Comparison of ENCODE assay signal across 9 mouse cellular contexts in genomic region chr2:71980771-71981342, GRCm38 (mm10). TPM values are rescaled to one million over a fixed set of nuclear protein-coding genes. Genes with fewer than 3 reads are reported as not detected.
DNase-seq lines count a peak whose midpoint lies in the region; ATAC-seq and TF ChIP-seq lines count a peak whose summit lies in the region.
"Had no signal": no experiment of that assay in that cellular context is flagged by ENCODE, and none has a peak within 500 bp of the region (broad histone marks: within the 10 kb centered on the region; RNA-seq: fewer than 3 reads in every experiment).

TSS of gene Rapgef4 (plus strand) at chr2:71981240.

- peaks cover 16% of the 10 kb centered on the region for H3K4me1 ChIP-seq in midbrain, embryonic 16.5 days (ENCODE audit: control insufficient read depth, insufficient read depth, low read length)

- no peak within 1 kb of the TSS for H3K27ac ChIP-seq in gastrocnemius, adult 2 months
- H3K27ac ChIP-seq in midbrain, embryonic 16.5 days (ENCODE audit: low read length) = peak within 1 kb of the TSS; percentile 88

- no peaks in the 10 kb centered on the region for H3K9me3 ChIP-seq in midbrain, embryonic 16.5 days (replicated peaks; ENCODE audit: control insufficient read depth, low read length, poor library complexity, severe bottlenecking)

- no peaks in the 10 kb centered on the region for H3K27me3 ChIP-seq in midbrain, embryonic 16.5 days (ENCODE audit: control insufficient read depth, insufficient read depth, low read depth, low read length)
- H3K27me3 ChIP-seq: CH12.LX had no signal

- peak within 1 kb of the TSS; percentile 82 for H3K4me2 ChIP-seq in midbrain, embryonic 16.5 days (ENCODE audit: low read length)

- ATAC-seq in midbrain, embryonic 16.5 days = peak; percentile 88
- ATAC-seq in activated CD4-positive, CD25-positive, alpha-beta regulatory T cell, adult 4 months = no peak

- peak within 1 kb of the TSS; percentile 89 for H3K9ac ChIP-seq in midbrain, embryonic 16.5 days (ENCODE audit: low read depth, low read length)

- intact Hi-C loops in gastrocnemius, adult 2 months (cut with DNase I) = no loop called here

- DNase-seq in gastrocnemius, adult 2 months = no peak
- no peak for DNase-seq in gastrocnemius, postnatal 4 days (ENCODE audit: low spot score in 2 of 2)
- DNase-seq in thymus, postnatal 14 days = peak; percentile 13
- no peak for DNase-seq in thymus, postnatal 10 days (ENCODE audit: low spot score in 2 of 2)
- DNase-seq in heart, adult 18-20 months = peak in 1 of 2 experiments; percentile 6
- peak in 1 of 2 experiments; percentile 58 for DNase-seq in layer of hippocampus, postnatal 10 days (ENCODE audit: low spot score in 2 of 2)

- H3K4me3 ChIP-seq in gastrocnemius, adult 2 months = peak within 1 kb of the TSS; percentile 65
- H3K4me3 ChIP-seq in midbrain, embryonic 16.5 days (ENCODE audit: low read depth, low read length) = peak within 1 kb of the TSS; percentile 74

- no peak for TF ChIP-seq CTCF in gastrocnemius, adult 2 months (IDR thresholded peaks at IDR 0.05)

- under 1% methylated on average over 36 of the region's 52 CpGs for WGBS in midbrain, embryonic 16.5 days

- H3K36me3 ChIP-seq in midbrain, embryonic 16.5 days (ENCODE audit: control insufficient read depth, insufficient read depth, low read length) = no peaks in the 10 kb centered on the region

RNA-seq across cellular contexts. Expression of gene Rapgef4, which starts in this region (rescaled TPM):
- total RNA-seq in gastrocnemius, adult 2 months (2021) = 1 to 10 TPM; 1.8 to 3.2 TPM
- total RNA-seq in gastrocnemius, postnatal 4 days (2021) = 1 to 10 TPM; 5.8 to 6.1 TPM
- 10 to 100 TPM; 26.4 to 29.1 TPM for total RNA-seq in heart, adult 18-20 months (2021)
- total RNA-seq in layer of hippocampus, postnatal 10 days (2021) = 100 to 1,000 TPM; 152 to 156 TPM
- polyA plus RNA-seq in midbrain, embryonic 16.5 days (2015; fragmentation: Nextera tagmentation; extraction: Ambion mirVana) = 36.8 and 40.2 TPM in 2 replicates
- 1 to 10 TPM; 5.4 to 5.5 TPM for polyA plus RNA-seq in activated CD4-positive, CD25-positive, alpha-beta regulatory T cell, adult 4 months (2017; shearing (Covaris generic))

Comparison
In these comparisons a context has a peak if more than half of its experiments do, and no peak if none do; other contexts are left out.
1. RNA of gene Rapgef4 (total RNA-seq): 152 to 156 TPM in layer of hippocampus, postnatal 10 days; 26.4 to 29.1 TPM in heart, adult 18-20 months, 5.8 to 6.1 TPM in gastrocnemius, postnatal 4 days and 1.8 to 3.2 TPM in gastrocnemius, adult 2 months; every median in the first group is over 4 times any median in the second.